Mouse (Mus musculus): ENCODE results near the gene Man1a. TPM values are rescaled to one million over a fixed set of nuclear protein-coding genes. Genes with fewer than 3 reads are reported as not detected.

Man1a gene
- total RNA-seq, 1 experiment from 2014 or later = 280 TPM

- no peak for ATAC-seq (ENCODE audit: extremely low read depth, insufficient number of reproducible peaks, low FRiP score, poor library complexity, severe bottlenecking)
Observed at GRCm38 (mm10) chr10:54063551-54064260, 12.7 kb downstream of the Man1a start.

- no peak for ATAC-seq (ENCODE audit: extremely low read depth, insufficient number of reproducible peaks, low FRiP score, poor library complexity, severe bottlenecking)
Observed at GRCm38 (mm10) chr10:54062835-54063234, 13.6 kb downstream of the Man1a start.

DNA sequence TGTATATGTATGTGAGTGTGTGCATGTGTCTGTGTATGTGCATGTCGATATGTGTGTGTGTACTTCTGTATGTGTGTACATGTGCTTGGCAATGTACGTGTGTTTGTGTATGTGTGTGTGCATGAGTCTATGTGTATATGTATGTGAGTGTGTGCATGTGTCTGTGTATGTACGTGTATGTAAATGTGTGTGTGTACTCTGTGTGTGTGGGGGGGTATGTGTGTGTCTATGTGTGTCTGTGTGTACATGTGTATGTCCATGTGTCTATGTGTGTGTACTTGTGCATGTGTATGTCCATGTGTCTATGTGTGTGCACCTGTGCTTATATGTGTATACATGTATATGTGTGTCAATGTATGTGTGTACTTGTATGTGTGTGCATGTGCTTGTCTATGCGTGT, 15.2 kb downstream of the Man1a start:
- ATAC-seq (ENCODE audit: extremely low read depth, insufficient number of reproducible peaks, low FRiP score, poor library complexity, severe bottlenecking) = no peak

GRCm38 (mm10) chr10:54060587-54060986, 15.8 kb downstream of the Man1a start:
- ATAC-seq (ENCODE audit: extremely low read depth, insufficient number of reproducible peaks, low FRiP score, poor library complexity, severe bottlenecking) = no peak

- peak; percentile 34; the same call in 1 of the 2 replicates for ATAC-seq (ENCODE audit: extremely low read depth, insufficient number of reproducible peaks, low FRiP score, poor library complexity, severe bottlenecking)
Observed at GRCm38 (mm10) chr10:54059679-54060249, 16.6 kb downstream of the Man1a start.

GRCm38 (mm10) chr10:54059092-54059496, 17.3 kb downstream of the Man1a start:
- ATAC-seq (ENCODE audit: extremely low read depth, insufficient number of reproducible peaks, low FRiP score, poor library complexity, severe bottlenecking) = no peak

GRCm38 (mm10) chr10:54058657-54059056, 17.8 kb downstream of the Man1a start:
- no peak for ATAC-seq (ENCODE audit: extremely low read depth, insufficient number of reproducible peaks, low FRiP score, poor library complexity, severe bottlenecking)

GRCm38 (mm10) chr10:54054188-54054587, 22.2 kb downstream of the Man1a start:
- no peak for ATAC-seq (ENCODE audit: extremely low read depth, insufficient number of reproducible peaks, low FRiP score, poor library complexity, severe bottlenecking)

DNA sequence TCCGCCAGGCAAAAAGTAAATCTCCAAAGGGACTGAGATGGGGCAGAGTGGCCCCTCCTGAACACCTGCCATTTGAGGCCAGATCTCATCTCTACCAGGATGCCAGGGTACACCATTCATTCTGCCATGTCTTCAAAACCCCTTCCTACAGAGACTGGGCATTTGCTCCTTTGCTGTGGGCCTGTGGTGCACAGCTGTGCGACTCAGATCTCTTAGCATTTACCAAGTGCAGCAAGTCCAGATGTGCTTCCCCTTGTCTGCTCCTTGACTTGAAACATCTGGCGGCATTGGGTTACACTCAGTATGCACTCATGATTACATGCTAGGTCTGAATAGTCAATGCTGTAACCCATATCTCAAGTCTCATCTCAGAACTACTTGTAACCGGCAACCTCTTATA, 28.5 kb downstream of the Man1a start:
- ATAC-seq (ENCODE audit: extremely low read depth, insufficient number of reproducible peaks, low FRiP score, poor library complexity, severe bottlenecking) = no peak

DNA sequence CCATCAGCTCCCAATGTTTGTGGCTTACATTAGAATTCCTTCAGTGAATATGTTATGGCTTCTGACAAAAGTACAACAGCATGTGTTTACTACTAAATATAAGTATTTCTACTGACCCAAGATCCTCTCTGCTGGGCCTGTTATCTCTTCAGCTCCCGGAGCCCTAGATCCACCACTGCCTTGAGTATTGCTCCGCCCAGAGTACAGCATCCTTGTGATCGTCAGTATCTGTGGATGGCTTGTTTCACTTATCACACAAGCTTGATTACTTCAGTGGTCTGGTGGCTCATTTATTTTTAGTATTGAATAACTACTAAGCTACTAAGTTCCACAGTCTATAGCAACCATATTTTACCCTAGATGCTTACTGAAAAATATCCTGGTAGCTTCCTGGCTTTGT, 33.1 kb downstream of the Man1a start:
- ATAC-seq (ENCODE audit: extremely low read depth, insufficient number of reproducible peaks, low FRiP score, poor library complexity, severe bottlenecking) = no peak

GRCm38 (mm10) chr10:54042212-54042840, 34.1 kb downstream of the Man1a start:
- no peak for ATAC-seq (ENCODE audit: extremely low read depth, insufficient number of reproducible peaks, low FRiP score, poor library complexity, severe bottlenecking)

DNA sequence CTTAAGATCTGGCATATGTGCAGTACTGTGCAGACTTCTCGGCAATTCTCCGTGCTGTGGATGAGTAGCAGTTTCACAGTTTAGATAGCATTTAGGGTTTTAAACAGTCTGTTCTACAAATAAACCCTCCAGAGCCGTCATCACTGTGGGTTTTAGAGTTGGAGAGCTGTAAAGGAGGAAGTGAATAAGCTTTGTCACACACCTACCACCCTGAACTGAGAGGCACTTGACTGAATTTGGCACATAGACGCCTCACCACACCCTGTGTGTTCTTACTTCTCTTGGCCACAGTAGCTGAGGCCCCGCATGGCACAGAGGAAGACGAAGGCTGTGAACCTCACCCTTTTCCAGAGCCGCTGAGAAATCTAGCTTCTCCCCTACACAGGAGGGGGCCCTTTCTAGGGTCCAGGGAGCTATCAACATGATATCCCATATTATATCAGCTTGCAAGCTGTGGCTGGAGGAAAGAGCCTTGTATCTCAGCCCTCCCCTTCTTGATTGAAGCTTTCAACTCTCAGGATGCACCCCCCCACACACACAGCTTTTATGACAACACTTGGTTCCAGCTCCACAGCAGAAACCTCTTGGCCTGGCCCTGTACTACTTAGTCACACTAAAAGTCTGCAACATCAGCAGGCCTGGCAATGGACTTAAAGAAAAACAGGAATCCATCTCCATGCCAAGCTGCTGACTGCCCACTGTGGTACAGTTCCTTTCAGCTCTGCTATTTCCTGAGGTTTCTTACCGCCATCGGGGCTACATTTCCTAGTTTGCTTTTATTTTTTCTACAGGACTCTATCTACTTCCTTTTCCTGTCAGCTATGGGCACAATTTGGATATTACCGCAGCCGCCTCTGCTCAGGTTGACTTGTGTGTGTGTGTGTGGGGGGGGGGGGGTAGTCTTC, 35.9 kb downstream of the Man1a start:
- ATAC-seq (ENCODE audit: extremely low read depth, insufficient number of reproducible peaks, low FRiP score, poor library complexity, severe bottlenecking) = peak; percentile 86

GRCm38 (mm10) chr10:54039754-54040153, 36.7 kb downstream of the Man1a start:
- peak; percentile 20; the same call in 1 of the 2 replicates for ATAC-seq (ENCODE audit: extremely low read depth, insufficient number of reproducible peaks, low FRiP score, poor library complexity, severe bottlenecking)

- no peak for ATAC-seq (ENCODE audit: extremely low read depth, insufficient number of reproducible peaks, low FRiP score, poor library complexity, severe bottlenecking)
Observed at GRCm38 (mm10) chr10:54038734-54039133, 37.7 kb downstream of the Man1a start.

DNA sequence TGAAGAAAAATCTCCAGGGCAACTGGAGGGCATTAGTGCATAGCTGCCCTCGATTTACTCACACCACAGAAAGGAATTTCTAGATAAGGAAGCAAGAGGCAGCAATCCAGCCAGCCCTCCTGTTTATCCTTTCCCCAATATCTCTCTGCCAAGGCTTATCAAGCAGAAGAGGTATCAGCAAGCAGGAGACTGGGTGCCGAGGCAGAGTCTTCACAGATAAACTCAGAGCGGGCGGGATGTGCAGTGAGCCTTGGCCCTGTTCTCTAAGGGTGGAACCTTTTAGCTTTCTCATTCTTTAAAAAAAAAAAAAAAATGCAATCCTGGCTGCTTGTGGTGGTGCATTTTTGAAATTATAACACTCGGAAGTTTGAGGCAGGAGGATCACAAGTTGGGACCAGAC, 38.2 kb downstream of the Man1a start:
- no peak for ATAC-seq (ENCODE audit: extremely low read depth, insufficient number of reproducible peaks, low FRiP score, poor library complexity, severe bottlenecking)

- no peak for ATAC-seq (ENCODE audit: extremely low read depth, insufficient number of reproducible peaks, low FRiP score, poor library complexity, severe bottlenecking)
Observed at GRCm38 (mm10) chr10:54037348-54038010, 38.9 kb downstream of the Man1a start.

- no peak for ATAC-seq (ENCODE audit: extremely low read depth, insufficient number of reproducible peaks, low FRiP score, poor library complexity, severe bottlenecking)
Observed at GRCm38 (mm10) chr10:54035586-54035985, 40.8 kb downstream of the Man1a start.

- no peak for ATAC-seq (ENCODE audit: extremely low read depth, insufficient number of reproducible peaks, low FRiP score, poor library complexity, severe bottlenecking)
Observed at GRCm38 (mm10) chr10:54034779-54035178, 41.6 kb downstream of the Man1a start.

All from neutrophil, adult 5-6 weeks (primary cell).